Mouse (Mus musculus): ENCODE results near the gene Naaladl1. TPM values are rescaled to one million over a fixed set of nuclear protein-coding genes. Genes with fewer than 3 reads are reported as not detected.
"Not testable (repeated sequence)": the region's sequence is repeated elsewhere in the genome, so short reads cannot be mapped to it uniquely, and the experiment has no call there.

Gene Naaladl1
- total RNA-seq, 2 experiments from 2014 or later: 0.50 to 0.52 TPM

DNA sequence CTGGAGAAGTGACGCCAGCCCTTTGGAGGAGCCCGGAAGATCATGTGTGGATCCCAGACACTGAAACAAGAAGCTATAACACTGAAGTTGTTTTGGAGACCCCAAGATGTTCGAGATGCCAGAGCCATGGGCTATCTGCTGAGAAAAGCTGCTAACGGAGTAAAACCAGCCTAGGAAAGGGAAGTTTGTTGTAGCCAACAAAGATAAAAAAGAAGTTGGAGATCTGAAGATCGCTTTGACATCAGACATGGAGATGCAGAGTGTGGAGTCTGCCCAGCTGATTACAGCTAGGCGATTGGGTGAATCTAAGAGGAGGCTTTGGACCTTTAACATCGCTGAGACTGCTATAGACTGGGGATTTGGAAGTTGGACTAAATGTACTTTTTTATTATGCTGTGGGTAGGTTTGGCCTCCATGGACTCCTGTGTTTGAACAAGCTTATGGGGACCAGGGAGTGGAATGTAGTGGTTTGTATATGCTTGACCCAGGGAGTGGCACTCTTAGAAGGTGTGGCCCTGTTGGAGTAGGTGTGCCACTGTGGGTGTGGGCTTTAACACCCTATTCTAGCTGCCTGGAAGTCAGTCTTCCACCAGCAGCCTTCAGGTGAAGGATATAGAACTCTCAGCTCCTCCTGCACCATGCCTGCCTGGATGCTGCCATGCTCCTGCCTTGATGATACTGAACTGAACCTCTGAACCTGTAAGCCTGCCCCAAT is 25.0 kb downstream of the Naaladl1 start:
- DNase-seq: not testable (repeated sequence)

DNA sequence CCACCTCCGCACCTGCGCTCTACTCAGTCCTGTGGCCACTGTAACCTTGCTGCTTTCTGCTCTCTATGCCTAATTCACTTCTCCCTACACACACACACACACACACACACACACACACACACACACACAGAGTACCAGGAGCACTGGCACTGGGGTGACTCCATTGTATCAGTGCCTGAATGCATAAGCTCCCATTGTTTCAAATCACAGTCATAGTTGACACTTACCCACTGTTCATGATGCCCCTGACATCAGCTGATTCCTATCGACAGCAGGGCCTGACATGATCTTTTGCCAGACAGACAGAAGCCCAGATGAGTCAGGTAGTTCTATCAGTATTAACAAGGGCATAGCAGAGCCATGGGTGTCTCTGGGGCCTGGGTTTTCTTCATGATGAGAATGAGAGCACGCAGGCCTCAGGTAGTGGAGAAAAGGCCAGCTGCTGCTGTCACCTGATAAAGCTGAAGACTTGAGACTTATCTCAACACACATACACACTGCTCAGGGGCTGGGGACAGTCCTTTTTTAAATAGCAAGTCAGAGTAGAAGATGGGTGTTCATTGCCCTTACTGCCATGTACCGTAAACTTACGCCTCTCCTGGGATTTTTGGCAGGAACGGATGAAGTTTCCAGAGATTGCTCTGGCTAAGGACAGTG is 26.7 kb downstream of the Naaladl1 start:
- no peak for DNase-seq

DNA sequence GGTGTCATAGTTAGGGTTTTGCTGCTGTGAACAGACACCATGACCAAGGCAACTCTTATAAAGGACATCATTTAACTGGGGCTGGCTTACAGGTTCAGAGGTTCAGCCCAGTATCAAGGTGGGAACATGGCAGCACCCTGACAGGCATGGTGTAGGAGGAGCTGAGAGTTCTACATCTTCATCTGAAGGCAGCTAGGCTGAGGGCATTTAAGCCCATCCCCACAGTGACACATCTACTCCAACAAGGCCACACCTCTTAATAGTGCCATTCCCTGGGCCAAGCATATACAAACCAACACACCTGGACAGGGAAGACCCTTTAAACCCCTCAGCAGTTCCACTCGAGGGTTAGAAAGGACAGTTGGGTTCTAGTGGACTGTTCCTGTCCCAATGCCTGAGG is 27.6 kb downstream of the Naaladl1 start:
- DNase-seq: not testable (repeated sequence)

DNA sequence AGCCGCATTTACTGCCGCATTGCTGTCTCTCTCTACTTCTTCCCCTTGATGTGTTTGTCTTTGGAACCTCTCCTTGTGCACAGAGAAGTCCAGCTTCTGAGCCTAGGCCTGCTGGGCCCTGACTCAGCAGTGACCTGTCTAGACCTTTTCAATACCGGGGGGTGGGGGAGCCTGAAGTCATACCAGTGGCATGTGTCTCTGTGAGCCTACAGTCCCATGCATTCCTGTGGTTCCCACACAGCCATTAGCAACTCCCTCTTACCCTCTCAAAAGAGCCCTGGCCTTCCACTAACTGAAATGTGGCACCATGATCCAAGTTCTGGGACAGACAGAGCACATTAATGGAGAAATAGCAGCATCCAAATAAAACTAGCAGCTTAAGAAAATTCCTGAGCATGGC is 30.8 kb downstream of the Naaladl1 start:
- DNase-seq: no peak

DNA sequence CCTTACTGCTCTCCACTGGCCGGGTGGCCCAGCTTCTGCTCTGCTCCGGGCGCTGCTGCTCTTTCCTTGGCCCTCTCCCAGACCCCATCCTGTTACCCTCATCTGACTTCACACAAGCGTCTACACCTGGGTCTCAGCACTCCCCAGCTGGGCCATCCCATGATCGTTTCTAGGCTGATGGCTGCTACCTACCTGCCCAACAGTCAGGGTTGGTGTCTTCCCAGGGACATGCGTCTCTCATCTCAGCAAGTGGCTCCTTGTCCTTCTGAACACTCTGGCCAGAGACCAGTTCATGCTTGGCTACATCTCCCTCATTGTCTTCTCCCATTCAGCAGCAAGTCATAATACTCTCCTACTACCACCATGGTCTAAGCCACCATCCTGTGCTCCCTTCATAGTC is 34.1 kb downstream of the Naaladl1 start:
- DNase-seq: no peak

DNA sequence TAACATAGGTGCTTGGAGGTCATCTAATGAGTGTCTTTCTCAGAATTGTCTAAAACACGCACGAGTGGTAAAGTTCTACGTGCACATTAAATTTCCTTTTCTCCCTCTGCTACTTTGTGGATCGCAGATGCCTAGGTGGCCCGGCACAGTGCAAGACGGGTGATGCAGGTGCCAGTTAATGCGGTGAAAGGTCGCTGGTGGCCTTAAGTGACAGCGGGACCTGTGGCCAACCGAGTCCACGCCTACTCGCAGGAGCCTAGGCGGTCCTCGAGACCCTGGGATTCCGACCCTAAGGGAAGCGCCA is 34.7 kb downstream of the Naaladl1 start:
- DNase-seq: no peak

DNA sequence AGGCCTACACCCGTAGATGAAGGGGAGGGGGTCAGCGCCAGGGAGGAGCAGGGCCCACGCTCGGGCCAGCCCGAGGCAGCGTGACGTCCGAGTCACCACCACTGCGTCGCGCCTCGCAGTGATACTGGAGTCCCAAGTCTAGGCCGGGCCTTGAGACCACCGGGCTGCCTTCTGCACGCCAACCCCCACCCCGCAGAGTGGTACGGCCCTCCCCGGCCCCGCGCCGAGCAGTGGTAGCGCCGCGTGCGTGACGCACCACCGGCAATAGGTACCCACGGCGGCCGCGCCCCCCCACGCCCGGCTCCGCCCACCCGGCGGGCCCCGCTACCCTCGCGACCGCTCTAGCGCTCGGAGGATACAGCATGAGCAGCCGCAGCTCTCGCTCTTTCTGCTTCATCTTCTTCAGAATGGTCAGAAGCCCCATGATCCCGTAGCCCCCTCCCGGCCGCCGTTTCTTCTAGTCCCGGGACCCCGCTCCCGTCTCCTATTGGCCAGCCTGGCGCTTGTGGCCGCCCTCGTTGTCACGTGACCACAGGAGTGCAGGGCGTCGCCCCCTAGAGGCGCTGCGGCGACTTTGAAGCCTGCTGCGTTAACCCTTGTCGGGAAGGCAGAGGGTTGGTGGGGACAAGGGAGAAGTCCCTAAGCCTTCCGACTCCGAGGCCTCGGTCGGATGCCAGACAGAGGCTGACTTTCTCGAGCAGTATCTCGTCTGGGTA is 35.3 kb downstream of the Naaladl1 start, which contains the start of gene Batf2:
Gene Batf2, plus strand, starts transcription at position 306 of the 716 bp plus-strand sequence.
- DNase-seq: peak; percentile 94

DNA sequence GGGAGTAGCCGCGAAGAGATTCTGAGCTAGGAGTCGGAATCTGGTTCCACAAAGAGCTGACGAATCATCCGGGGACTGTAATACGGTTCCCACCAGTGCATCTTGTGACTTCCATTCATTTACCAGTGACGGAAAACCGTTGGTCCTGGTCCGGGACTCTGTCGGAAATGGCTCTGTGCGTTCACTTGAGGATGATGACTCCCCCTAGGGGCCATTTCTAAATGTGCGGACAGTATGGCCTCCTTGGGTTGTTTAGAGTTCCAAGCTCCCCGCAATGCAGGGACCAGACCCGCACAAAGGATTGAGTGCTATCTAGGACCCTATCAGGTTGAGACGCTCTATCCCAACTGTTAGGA is 35.8 kb downstream of the Naaladl1 start, which contains the start of gene Arl2:
Gene Arl2, minus strand, starts transcription at position 155 of the 356 bp plus-strand sequence.
- DNase-seq: peak; percentile 84

DNA sequence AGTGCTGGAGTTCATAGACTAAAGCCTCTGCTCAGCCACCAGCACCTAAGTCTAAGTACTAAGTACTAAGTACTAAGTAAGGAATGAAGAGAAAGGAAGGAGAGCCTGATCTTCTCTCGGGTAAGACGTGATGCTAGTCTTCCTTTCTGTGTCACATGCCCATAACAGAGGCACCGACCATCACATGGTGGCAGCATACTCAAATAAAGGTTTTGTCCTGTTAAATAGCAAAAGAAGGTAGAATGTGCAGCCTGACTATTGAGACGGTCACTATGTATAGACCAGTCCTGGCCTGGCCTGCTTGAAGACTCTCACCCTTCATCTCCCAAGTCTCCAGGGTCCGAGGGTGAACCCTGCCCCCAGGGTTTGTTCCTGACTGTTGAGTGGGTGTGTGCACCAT is 39.3 kb downstream of the Naaladl1 start:
- DNase-seq: no peak

DNA sequence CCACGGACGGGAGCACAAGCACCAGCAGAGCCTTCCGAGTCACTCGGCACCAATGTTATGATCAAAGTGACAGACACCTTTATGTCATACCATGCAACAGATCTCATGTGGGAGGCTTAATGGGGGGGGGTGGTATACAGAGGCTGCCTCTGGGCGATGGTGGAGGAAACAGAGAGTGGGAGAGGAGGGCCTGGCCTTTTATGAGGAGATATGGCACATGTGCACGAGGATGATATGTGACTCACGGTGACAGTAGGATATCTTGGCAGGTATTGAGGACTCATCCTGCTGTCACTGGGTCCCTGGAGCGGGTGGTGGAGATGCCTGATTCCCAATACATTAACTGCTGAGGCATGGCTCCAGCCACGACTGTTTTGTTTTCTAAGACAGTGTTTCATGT is 49.6 kb downstream of the Naaladl1 start:
- no peak for DNase-seq

DNA sequence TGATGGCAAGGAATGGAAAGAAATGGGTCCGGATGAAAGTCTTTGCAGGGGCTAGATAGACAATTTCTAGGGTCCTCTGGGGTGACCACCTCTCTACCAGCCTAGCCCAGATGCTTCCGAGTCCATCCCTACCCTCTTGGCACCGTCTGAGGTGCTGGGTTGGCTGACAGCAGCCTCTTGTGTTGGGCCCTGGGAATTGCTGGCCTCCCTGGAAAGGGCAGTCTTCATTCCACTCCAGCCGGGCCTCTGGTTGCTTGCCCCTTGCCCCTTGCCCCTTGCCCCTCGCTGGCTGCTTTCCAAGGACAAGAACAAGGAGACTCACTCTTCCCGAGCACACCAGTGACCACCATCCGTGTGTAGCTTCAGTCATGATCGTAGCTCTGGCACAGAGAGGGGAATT is 50.8 kb downstream of the Naaladl1 start:
- no peak for DNase-seq

DNA sequence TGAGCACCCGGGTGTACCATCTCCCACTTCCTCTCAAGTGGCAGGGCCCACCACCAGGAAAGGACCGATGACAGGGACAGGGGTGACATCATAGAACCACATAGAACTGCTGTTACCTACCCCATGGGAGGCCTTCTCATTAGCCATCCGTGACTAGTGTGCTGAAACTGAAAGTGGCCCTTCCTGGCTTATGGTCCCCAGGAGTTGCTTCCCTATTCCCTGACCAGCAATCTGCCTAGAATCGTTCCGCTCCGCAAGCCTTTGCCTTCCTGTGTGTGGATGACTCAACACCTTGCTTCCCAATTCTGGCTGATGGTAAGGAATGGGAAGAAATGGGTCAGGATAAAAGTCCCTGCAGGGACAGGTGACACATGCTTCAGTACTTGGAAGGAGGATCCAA is 51.6 kb downstream of the Naaladl1 start:
- DNase-seq: no peak

DNA sequence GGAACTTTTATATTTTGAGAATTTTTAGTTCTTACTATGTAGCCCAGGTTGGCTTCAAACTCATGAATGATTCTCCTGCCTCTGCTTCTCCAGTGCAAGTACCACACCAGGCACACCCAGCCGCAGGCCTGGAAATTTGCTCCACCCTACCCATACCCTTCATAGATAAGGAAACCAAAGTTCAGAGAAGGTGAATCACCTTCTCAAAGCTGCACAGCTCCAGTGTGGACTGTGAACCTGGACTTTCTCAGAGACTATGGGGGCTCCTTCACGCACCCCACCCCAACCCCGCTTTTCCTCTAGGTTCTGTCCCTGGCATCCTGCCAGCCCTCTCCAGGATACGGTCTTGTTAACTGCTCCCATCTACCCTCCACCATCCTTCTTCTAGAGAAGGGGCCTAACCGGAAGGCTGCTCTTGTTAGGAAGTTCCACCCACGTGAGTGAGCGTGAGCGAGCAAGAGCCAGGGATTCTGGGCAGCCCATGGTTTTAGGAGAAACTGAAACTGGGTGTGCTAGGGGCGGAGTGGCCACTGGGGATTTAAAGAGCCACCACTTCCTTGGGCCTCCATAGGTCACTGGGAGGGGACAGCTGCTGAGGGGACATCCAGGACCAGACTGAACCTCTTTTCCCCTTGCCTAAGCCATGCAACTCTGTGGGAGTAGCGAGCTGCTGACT is 58.4 kb downstream of the Naaladl1 start:
- peak; percentile 31 for DNase-seq

Other genes with a start within 250 kb of the Naaladl1 start
- 10 to 100 TPM; 18.6 to 20.9 TPM for gene Frmd8, start 230.5 kb upstream of the Naaladl1 start, total RNA-seq (2021)
- 1 to 10 TPM; 5.4 to 6.2 TPM for gene Slc25a45, start 228.0 kb upstream of the Naaladl1 start, total RNA-seq (2021)
- gene Tigd3, start 211.6 kb upstream of the Naaladl1 start, total RNA-seq (2021): 1 to 10 TPM; 2.0 TPM
- 100 to 1,000 TPM; 111 to 119 TPM for gene Dpf2, start 192.8 kb upstream of the Naaladl1 start, total RNA-seq (2021)
- gene Cdc42ep2, start 181.0 kb upstream of the Naaladl1 start, total RNA-seq (2021): 10 to 100 TPM; 14.2 to 14.7 TPM
- gene Pola2, start 141.6 kb upstream of the Naaladl1 start, total RNA-seq (2021): 10 to 100 TPM; 32.9 to 37.1 TPM
- gene Slc22a20, start 119.6 kb upstream of the Naaladl1 start, total RNA-seq (2021): not detected
- 10 to 100 TPM; 27.4 to 29.1 TPM for gene Capn1, start 89.9 kb upstream of the Naaladl1 start, total RNA-seq (2021)
- 10 to 100 TPM; 16.2 to 16.4 TPM for gene Syvn1, start 59.2 kb upstream of the Naaladl1 start, total RNA-seq (2021)
- 10 to 100 TPM; 37.8 to 41.7 TPM for gene Mrpl49, start 48.0 kb upstream of the Naaladl1 start, total RNA-seq (2021)
- 100 to 1,000 TPM; 802 to 870 TPM for gene Fau, start 47.9 kb upstream of the Naaladl1 start, total RNA-seq (2021)
- 10 to 100 TPM; 16.2 to 16.7 TPM for gene Znhit2, start 44.6 kb upstream of the Naaladl1 start, total RNA-seq (2021)
- 1 to 10 TPM; 5.0 to 5.9 TPM for gene Tm7sf2, start 37.4 kb upstream of the Naaladl1 start, total RNA-seq (2021)
- 10 to 100 TPM; 38.0 to 40.0 TPM for gene Vps51, start 28.6 kb upstream of the Naaladl1 start, total RNA-seq (2021)
- not detected for gene Tmem262, start 25.7 kb upstream of the Naaladl1 start, total RNA-seq (2021)
- gene Gm28374, start 23.5 kb upstream of the Naaladl1 start, total RNA-seq (2021): under 1 TPM in 1 of 2 experiments, not detected in 1; 0.41 TPM
- gene Zfpl1, start 20.8 kb upstream of the Naaladl1 start, total RNA-seq (2021): 10 to 100 TPM; 25.8 to 28.3 TPM
- gene Cdca5, start 20.8 kb upstream of the Naaladl1 start, total RNA-seq (2021): 10 to 100 TPM; 12.8 to 14.8 TPM
- gene AC131692.1, start 11.4 kb upstream of the Naaladl1 start, total RNA-seq (2021): under 1 TPM; 0.60 to 0.68 TPM
- 10 to 100 TPM; 17.4 to 17.6 TPM for gene Sac3d1, start 12.9 kb downstream of the Naaladl1 start, total RNA-seq (2021)
- 10 to 100 TPM; 13.4 to 13.7 TPM for gene Snx15, start 22.5 kb downstream of the Naaladl1 start, total RNA-seq (2021)
- gene Batf2, start 35.2 kb downstream of the Naaladl1 start, total RNA-seq (2021): under 1 TPM; 0.21 to 0.38 TPM
- 10 to 100 TPM; 62.3 to 62.8 TPM for gene Arl2, start 35.8 kb downstream of the Naaladl1 start, total RNA-seq (2021)
- gene Majin, start 78.6 kb downstream of the Naaladl1 start, total RNA-seq (2021): not detected
- gene Gpha2, start 120.6 kb downstream of the Naaladl1 start, total RNA-seq (2021): not detected
- 10 to 100 TPM; 30.1 to 30.2 TPM for gene Ppp2r5b, start 130.1 kb downstream of the Naaladl1 start, total RNA-seq (2021)
- 10 to 100 TPM; 15.9 to 16.2 TPM for gene Atg2a, start 135.9 kb downstream of the Naaladl1 start, total RNA-seq (2021)
- gene Ehd1, start 170.9 kb downstream of the Naaladl1 start, total RNA-seq (2021): 100 to 1,000 TPM in 1 of 2 experiments, 10 to 100 TPM in 1; 97.8 to 114 TPM
- 1 to 10 TPM; 8.2 to 10.0 TPM for gene Cdc42bpg, start 200.7 kb downstream of the Naaladl1 start, total RNA-seq (2021)
- 10 to 100 TPM; 16.6 to 18.5 TPM for gene Men1, start 229.2 kb downstream of the Naaladl1 start, total RNA-seq (2021)
- 10 to 100 TPM; 37.5 to 42.8 TPM for gene Map4k2, start 235.4 kb downstream of the Naaladl1 start, total RNA-seq (2021)

Measured in heart, postnatal 4 days (tissue).